Mouse (Mus musculus) mesoderm, embryonic 11.5 days (tissue): ENCODE results near the gene Tfap2d.

ENCODE experiments used
- DNase-seq: peaks from one replicate; pipeline ENCODE4 v3.0.0-alpha.2; 2012; ENCODE audit warnings: low read depth, low spot score

The Tfap2d gene

GRCm38 (mm10) chr1:19210215-19211032 lies 107.6 kb downstream of the Tfap2d start:
- no peak for DNase-seq

DNA sequence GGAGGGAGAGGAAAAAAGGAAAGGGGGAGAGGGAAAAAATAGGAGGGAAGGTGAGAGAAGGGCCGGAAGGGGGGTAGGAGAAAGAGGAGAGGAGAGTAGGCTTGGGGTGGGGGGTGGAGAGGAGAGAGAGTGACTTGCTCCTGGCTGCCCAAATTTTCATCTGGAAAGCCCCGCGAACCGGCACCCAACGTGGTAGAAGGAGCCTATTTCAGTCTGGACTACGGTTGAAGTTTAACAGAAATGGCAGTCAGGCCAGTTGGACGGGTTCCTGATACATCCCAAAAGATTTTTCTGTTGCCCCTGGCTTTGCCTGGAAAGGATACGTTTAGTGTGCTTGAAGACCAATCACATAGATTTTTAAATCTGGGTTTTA lies 108.2 kb downstream of the Tfap2d start:
- DNase-seq = no peak

- no peak for DNase-seq
Observed at GRCm38 (mm10) chr1:19211546-19212154, 108.8 kb downstream of the Tfap2d start.

DNA sequence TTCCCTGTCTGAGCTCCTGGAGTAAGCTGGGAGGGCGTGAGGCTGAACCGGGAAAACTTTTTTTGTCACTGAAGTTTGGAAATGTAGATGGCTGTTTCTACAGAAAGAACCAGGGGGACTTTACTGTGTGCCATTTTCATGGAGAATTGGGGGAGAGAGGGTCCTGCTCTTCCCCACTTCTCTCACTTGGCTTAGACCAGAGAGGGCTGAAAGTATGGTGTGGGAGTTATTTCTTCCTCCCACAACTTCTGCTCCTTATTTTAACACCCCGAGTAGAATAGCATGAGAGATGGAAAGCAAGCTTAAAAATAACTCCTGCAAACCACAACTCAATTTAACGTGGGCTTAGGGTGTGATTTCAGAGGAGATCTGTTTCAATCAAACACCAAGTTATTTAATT lies 109.9 kb downstream of the Tfap2d start:
- no peak for DNase-seq

DNA sequence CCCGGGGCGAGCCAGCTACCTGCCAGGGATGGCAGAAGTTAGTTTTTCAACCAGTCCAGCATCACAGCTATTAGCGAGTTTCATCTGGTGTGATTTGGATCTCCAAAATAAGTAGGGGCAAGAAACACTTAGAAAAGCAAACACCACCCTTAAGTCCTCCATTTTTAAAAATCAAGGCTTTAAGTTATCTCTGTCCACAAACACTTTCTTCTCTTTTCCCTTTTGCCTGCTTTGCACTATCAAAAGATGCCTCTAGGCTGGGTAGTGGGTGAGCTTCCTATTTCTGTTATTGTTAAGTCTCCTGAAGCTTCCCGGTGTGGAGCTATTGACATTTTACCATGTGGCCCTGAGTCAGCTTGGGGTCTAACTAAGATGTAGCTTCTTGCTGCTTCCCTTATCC lies 110.3 kb downstream of the Tfap2d start:
- no peak for DNase-seq

- no peak for DNase-seq
Observed at GRCm38 (mm10) chr1:19213851-19214395, 111.1 kb downstream of the Tfap2d start.
